Mouse (Mus musculus) stomach, embryonic 16.5 days (tissue): ENCODE measurements around the gene Gm9507. TPM values are rescaled to one million over a fixed set of nuclear protein-coding genes. Genes with fewer than 3 reads are reported as not detected.

ENCODE experiments used
- ATAC-seq: fragments of 200-750 bp; cut with Nextera tagmentation; 2 replicates; pipeline ENCODE4 v1.8.0; 2017; ENCODE audit warnings: moderate number of reproducible peaks, moderate TSS enrichment; ENCODE audit not compliant: insufficient read depth, low FRiP score
- H3K27ac ChIP-seq: fragments of 300-500 bp; sonication (generic); 2 replicates; pipeline ENCODE4 v1.5.1; 2014; ENCODE audit warnings: low read length
- H3K27me3 ChIP-seq: fragments of 300-500 bp; sonication (generic); 2 replicates; pipeline ENCODE4 v1.6.1; 2014; ENCODE audit warnings: low read length, control low read depth, mixed read lengths; ENCODE audit not compliant: control insufficient read depth, insufficient read depth
- H3K36me3 ChIP-seq: fragments of 300-500 bp; sonication (generic); 2 replicates; pipeline ENCODE4 v1.6.1; 2014; ENCODE audit warnings: low read length; ENCODE audit not compliant: control insufficient read depth, insufficient read depth
- H3K4me1 ChIP-seq: fragments of 300-500 bp; sonication (generic); 2 replicates; pipeline ENCODE4 v1.6.1; 2014; ENCODE audit warnings: low read length, control low read depth, mixed read lengths; ENCODE audit not compliant: control insufficient read depth, insufficient read depth
- H3K4me2 ChIP-seq: fragments of 300-500 bp; sonication (generic); 2 replicates; pipeline ENCODE4 v1.6.1; 2014; ENCODE audit warnings: low read depth, low read length, mixed read lengths
- H3K4me3 ChIP-seq: fragments of 300-500 bp; sonication (generic); replicated peaks from 2 replicates; pipeline ENCODE4 v1.5.1; 2014; ENCODE audit warnings: mild to moderate bottlenecking, low read length
- H3K9ac ChIP-seq: fragments of 300-500 bp; sonication (generic); 2 replicates; pipeline ENCODE4 v1.6.1; 2014; ENCODE audit warnings: low read length
- H3K9me3 ChIP-seq: fragments of 300-500 bp; sonication (generic); replicated peaks from 2 replicates; pipeline ENCODE4 v1.6.1; 2016; ENCODE audit warnings: low read length, control low read depth; ENCODE audit not compliant: control insufficient read depth
- WGBS: fragments of 180-500 bp; shearing (Covaris S2); extraction: QIAGEN DNeasy Blood & Tissue Kit; methylation state at CpG from one replicate; pipeline ENCODE4 v1.1.7; 2014; 5-methylcytosine and 5-hydroxymethylcytosine counted together
- polyA plus RNA-seq: library from polyadenylated mRNA; unstranded; fragments of >200 nt; fragmentation: Nextera tagmentation; extraction: Ambion mirVana; gene quantifications from 2 replicates; pipeline ENCODE4 v1.2.1, GENCODE M21; 2015

The Gm9507 gene
- not detected in 2 replicates for polyA plus RNA-seq

- Histone ChIP-seq H3K27me3 (no peaks in the 10 kb centered on the region), H3K4me2 (no peak within 1 kb of the TSS), H3K27ac (no peak within 1 kb of the TSS), H3K36me3 (no peaks in the 10 kb centered on the region), H3K4me1 (no peaks in the 10 kb centered on the region), H3K9ac (no peak within 1 kb of the TSS), H3K4me3 (no peak within 1 kb of the TSS), H3K9me3 (no peaks in the 10 kb centered on the region)
- ATAC-seq: no peak
- 60% methylated on average over 5 of the region's 5 CpGs for WGBS
Measured at GRCm38 (mm10) chr10:77811743-77812142, at the start of gene Gm9507. Gm9507 (minus strand) TSS chr10:77811843.

- H3K27ac ChIP-seq: no peak within 1 kb of the TSS
- no peak within 1 kb of the TSS for H3K4me2 ChIP-seq
- no peak for ATAC-seq
- WGBS: 72% methylated on average over 9 of the region's 9 CpGs
- no peak within 1 kb of the TSS for H3K4me3 ChIP-seq
- H3K9ac ChIP-seq: no peak within 1 kb of the TSS
- H3K4me1 ChIP-seq: no peaks in the 10 kb centered on the region
- no peaks in the 10 kb centered on the region for H3K36me3 ChIP-seq
- H3K27me3 ChIP-seq: no peaks in the 10 kb centered on the region
- no peaks in the 10 kb centered on the region for H3K9me3 ChIP-seq
Measured at GRCm38 (mm10) chr10:77852559-77852958, 40.9 kb upstream of the Gm9507 start, which contains the start of gene Gm10318. Gm10318 (plus strand) TSS chr10:77852859.

- Histone ChIP-seq H3K27me3 (no peaks in the 10 kb centered on the region), H3K4me1 (no peaks in the 10 kb centered on the region), H3K4me3 (no peak overlapping the region), H3K9me3 (0 out of 2 replicates have a peak, but pooled peaks cover 6% of the 10 kb centered on the region), H3K27ac (no peak overlapping the region), H3K36me3 (no peaks in the 10 kb centered on the region), H3K9ac (no peak overlapping the region), H3K4me2 (no peak overlapping the region)
- WGBS: 71% methylated on average over 2 of the region's 2 CpGs
- no peak for ATAC-seq
Measured at GRCm38 (mm10) chr10:77847538-77847937, 35.9 kb upstream of the Gm9507 start.

GRCm38 (mm10) chr10:77846961-77847360 is 35.3 kb upstream of the Gm9507 start:
- H3K36me3 ChIP-seq: no peaks in the 10 kb centered on the region
- no peaks in the 10 kb centered on the region for H3K4me1 ChIP-seq
- H3K9ac ChIP-seq: no peak overlapping the region
- H3K27ac ChIP-seq: no peak overlapping the region
- 25% methylated on average over 2 of the region's 2 CpGs for WGBS
- ATAC-seq: no peak
- 0 out of 2 replicates have a peak, but pooled peaks cover 6% of the 10 kb centered on the region for H3K9me3 ChIP-seq
- H3K27me3 ChIP-seq: no peaks in the 10 kb centered on the region
- H3K4me3 ChIP-seq: no peak overlapping the region
- no peak overlapping the region for H3K4me2 ChIP-seq

- ATAC-seq: no peak
- Histone ChIP-seq H3K4me1 (no peaks in the 10 kb centered on the region), H3K9ac (no peak within 1 kb of the TSS), H3K4me3 (no peak within 1 kb of the TSS), H3K27ac (no peak within 1 kb of the TSS), H3K4me2 (no peak within 1 kb of the TSS), H3K9me3 (0 out of 2 replicates have a peak, but pooled peaks cover 6% of the 10 kb centered on the region), H3K27me3 (no peaks in the 10 kb centered on the region), H3K36me3 (no peaks in the 10 kb centered on the region)
- WGBS: 56% methylated on average over 2 of the region's 3 CpGs
Measured at GRCm38 (mm10) chr10:77846503-77846902, 34.9 kb upstream of the Gm9507 start, which contains the start of gene Gm36176. Gm36176 (plus strand) TSS chr10:77846803.

- H3K4me2 ChIP-seq: no peak overlapping the region
- 0 out of 2 replicates have a peak, but pooled peaks cover 3% of the 10 kb centered on the region for H3K9me3 ChIP-seq
- H3K27ac ChIP-seq: no peak overlapping the region
- H3K4me1 ChIP-seq: no peaks in the 10 kb centered on the region
- no peak for ATAC-seq
- no peak overlapping the region for H3K9ac ChIP-seq
- no peak overlapping the region for H3K4me3 ChIP-seq
- no peaks in the 10 kb centered on the region for H3K27me3 ChIP-seq
- 69% methylated on average over 6 of the region's 6 CpGs for WGBS
- no peaks in the 10 kb centered on the region for H3K36me3 ChIP-seq
Measured at GRCm38 (mm10) chr10:77839006-77839405, 27.4 kb upstream of the Gm9507 start.

GRCm38 (mm10) chr10:77835647-77836046 is 24.0 kb upstream of the Gm9507 start, which contains the start of gene Krtap10-10:
Krtap10-10 (plus strand) TSS chr10:77835947.
- no peak within 1 kb of the TSS for H3K27ac ChIP-seq
- no peak within 1 kb of the TSS for H3K9ac ChIP-seq
- 69% methylated on average over 9 of the region's 9 CpGs for WGBS

GRCm38 (mm10) chr10:77826951-77827350 is 15.3 kb upstream of the Gm9507 start, which contains the start of gene Krtap10-4:
Krtap10-4 (minus strand) TSS chr10:77827095.
- 52% methylated on average over 6 of the region's 6 CpGs for WGBS
- peak; percentile 24; the same call in 1 of the 2 replicates for ATAC-seq
- peaks cover 3% of the 10 kb centered on the region; the same call in 1 of the 2 replicates for H3K9me3 ChIP-seq
- H3K36me3 ChIP-seq: no peaks in the 10 kb centered on the region
- no peak within 1 kb of the TSS for H3K4me3 ChIP-seq
- no peak within 1 kb of the TSS for H3K4me2 ChIP-seq
- H3K4me1 ChIP-seq: no peaks in the 10 kb centered on the region
- no peak within 1 kb of the TSS for H3K27ac ChIP-seq
- no peak within 1 kb of the TSS for H3K9ac ChIP-seq
- H3K27me3 ChIP-seq: no peaks in the 10 kb centered on the region

More at GRCm38 (mm10) chr10:77835647-77836046, 24.0 kb upstream of the Gm9507 start, which contains the start of gene Krtap10-10:
- Histone ChIP-seq H3K36me3 (no peaks in the 10 kb centered on the region), H3K4me1 (no peaks in the 10 kb centered on the region), H3K4me2 (no peak within 1 kb of the TSS), H3K4me3 (no peak within 1 kb of the TSS), H3K9me3 (no peaks in the 10 kb centered on the region), H3K27me3 (no peaks in the 10 kb centered on the region)
- ATAC-seq: no peak

GRCm38 (mm10) chr10:77819203-77819602 is 7.6 kb upstream of the Gm9507 start:
- no peak overlapping the region for H3K4me2 ChIP-seq
- H3K27me3 ChIP-seq: no peaks in the 10 kb centered on the region
- H3K4me3 ChIP-seq: no peak overlapping the region
- no peaks in the 10 kb centered on the region for H3K36me3 ChIP-seq
- WGBS: 37% methylated on average over 4 of the region's 4 CpGs
- ATAC-seq: no peak
- H3K9me3 ChIP-seq: peaks cover 3% of the 10 kb centered on the region; the same call in 1 of the 2 replicates
- H3K4me1 ChIP-seq: no peaks in the 10 kb centered on the region
- no peak overlapping the region for H3K27ac ChIP-seq
- no peak overlapping the region for H3K9ac ChIP-seq
